Mouse (Mus musculus) frontal cortex, postnatal 36 days (tissue): ENCODE results near the gene Trim12c.
"Not testable (repeated sequence)": the region's sequence is repeated elsewhere in the genome, so short reads cannot be mapped to it uniquely, and the experiment has no call there.

Source experiments
- DNase-seq, 2 experiments: peaks; one replicate each; pipeline ENCODE4 v3.0.0; 2022; ENCODE audit warnings: low spot score in 2 of 2

Gene Trim12c

GRCm38 (mm10) chr7:104352717-104353599 lies at the start of gene Trim12c:
Gene Trim12c, minus strand, starts transcription at chr7:104353362.
- peak in 1 of 2 experiments; percentile 1 for DNase-seq

- no peak for DNase-seq
Observed at GRCm38 (mm10) chr7:104401140-104401539, 48.0 kb upstream of the Trim12c start.

- DNase-seq = no peak
Observed at GRCm38 (mm10) chr7:104400698-104401097, 47.5 kb upstream of the Trim12c start, which contains the start of gene Trim30c. Gene Trim30c, minus strand, starts transcription at chr7:104400837.

GRCm38 (mm10) chr7:104398492-104398891 lies 45.3 kb upstream of the Trim12c start:
- no peak for DNase-seq

GRCm38 (mm10) chr7:104369736-104370414 lies 16.7 kb upstream of the Trim12c start, which contains the start of gene Trim30b:
Gene Trim30b, minus strand, starts transcription at chr7:104369884.
- DNase-seq = no peak

- no peak for DNase-seq
Observed at GRCm38 (mm10) chr7:104366339-104366738, 13.2 kb upstream of the Trim12c start.

- DNase-seq = no peak
Observed at GRCm38 (mm10) chr7:104353600-104353967, 422 bp upstream of the Trim12c start.

GRCm38 (mm10) chr7:104348043-104348442 lies 5.1 kb downstream of the Trim12c start:
- DNase-seq = not testable (repeated sequence)

GRCm38 (mm10) chr7:104340744-104341143 lies 12.4 kb downstream of the Trim12c start:
- DNase-seq = not testable (repeated sequence)

GRCm38 (mm10) chr7:104335547-104335946 lies 17.6 kb downstream of the Trim12c start:
- DNase-seq = not testable (repeated sequence)

- not testable (repeated sequence) for DNase-seq
Observed at GRCm38 (mm10) chr7:104329171-104329570, 24.0 kb downstream of the Trim12c start, which contains the start of gene Trim34b. Gene Trim34b, plus strand, starts transcription at chr7:104329471.

- no peak for DNase-seq
Observed at GRCm38 (mm10) chr7:104322028-104322427, 31.1 kb downstream of the Trim12c start.

GRCm38 (mm10) chr7:104315369-104316080 lies 37.6 kb downstream of the Trim12c start, which contains the start of gene Trim12a:
Gene Trim12a, minus strand, starts transcription at chr7:104315466.
- DNase-seq = not testable (repeated sequence)

GRCm38 (mm10) chr7:104314796-104315353 lies 38.3 kb downstream of the Trim12c start:
- no peak for DNase-seq

GRCm38 (mm10) chr7:104291638-104292400 lies 61.3 kb downstream of the Trim12c start:
- no peak for DNase-seq

- DNase-seq = no peak
Observed at GRCm38 (mm10) chr7:104290641-104291040, 62.5 kb downstream of the Trim12c start.
